Mouse (Mus musculus) heart, embryonic 11.5 days (tissue): ENCODE data around the gene Aktip. TPM values are rescaled to one million over a fixed set of nuclear protein-coding genes. Genes with fewer than 3 reads are reported as not detected.

Experiments
- ATAC-seq: fragments of 200-750 bp; cut with Nextera tagmentation; replicated peaks from 2 replicates; pipeline ENCODE4 v1.8.0; 2017; ENCODE audit warnings: moderate library complexity; ENCODE audit not compliant: insufficient number of reproducible peaks, low FRiP score, low TSS enrichment
- H3K27ac ChIP-seq: fragments of 300-500 bp; sonication (generic); 2 replicates; pipeline ENCODE4 v1.5.1; 2014; ENCODE audit warnings: mild to moderate bottlenecking, low read depth, low read length
- H3K27me3 ChIP-seq: fragments of 300-500 bp; sonication (generic); 2 replicates; pipeline ENCODE4 v1.6.1; 2014; ENCODE audit warnings: mild to moderate bottlenecking, low read length, mixed read lengths; ENCODE audit not compliant: control insufficient read depth, insufficient read depth
- H3K36me3 ChIP-seq: fragments of 300-500 bp; sonication (generic); 2 replicates; pipeline ENCODE4 v1.6.1; 2014; ENCODE audit warnings: mild to moderate bottlenecking, low read length, moderate library complexity, mixed read lengths; ENCODE audit not compliant: control insufficient read depth, insufficient read depth
- H3K4me1 ChIP-seq: fragments of 300-500 bp; sonication (generic); 2 replicates; pipeline ENCODE4 v1.6.1; 2014; ENCODE audit warnings: low read length; ENCODE audit not compliant: control insufficient read depth, insufficient read depth
- H3K4me2 ChIP-seq: fragments of 300-500 bp; sonication (generic); 2 replicates; pipeline ENCODE4 v1.6.1; 2014; ENCODE audit warnings: mild to moderate bottlenecking, moderate library complexity
- H3K4me3 ChIP-seq: fragments of 300-500 bp; sonication (generic); 2 replicates; pipeline ENCODE4 v1.5.1; 2014; ENCODE audit warnings: low read depth, low read length
- H3K9ac ChIP-seq: fragments of 300-500 bp; sonication (generic); 2 replicates; pipeline ENCODE4 v1.6.1; 2014; ENCODE audit warnings: mild to moderate bottlenecking, low read depth, low read length, moderate library complexity
- H3K9me3 ChIP-seq: fragments of 300-500 bp; sonication (generic); replicated peaks from 2 replicates; pipeline ENCODE4 v1.6.1; 2016; ENCODE audit warnings: low read length; ENCODE audit not compliant: control insufficient read depth
- WGBS: fragments of 180-500 bp; shearing (Covaris S2); extraction: QIAGEN DNeasy Blood & Tissue Kit; methylation state at CpG from one replicate; pipeline ENCODE4 v1.1.7; 2014; ENCODE audit not compliant: insufficient replicate concordance; 5-methylcytosine and 5-hydroxymethylcytosine counted together
- polyA plus RNA-seq: library from polyadenylated mRNA; unstranded; fragments of >200 nt; fragmentation: Nextera tagmentation; extraction: Ambion mirVana; gene quantifications from 2 replicates; pipeline ENCODE4 v1.2.1, GENCODE M21; 2014

The Aktip gene
- polyA plus RNA-seq, 1 experiment from 2014 or later = 42.7 TPM

DNA sequence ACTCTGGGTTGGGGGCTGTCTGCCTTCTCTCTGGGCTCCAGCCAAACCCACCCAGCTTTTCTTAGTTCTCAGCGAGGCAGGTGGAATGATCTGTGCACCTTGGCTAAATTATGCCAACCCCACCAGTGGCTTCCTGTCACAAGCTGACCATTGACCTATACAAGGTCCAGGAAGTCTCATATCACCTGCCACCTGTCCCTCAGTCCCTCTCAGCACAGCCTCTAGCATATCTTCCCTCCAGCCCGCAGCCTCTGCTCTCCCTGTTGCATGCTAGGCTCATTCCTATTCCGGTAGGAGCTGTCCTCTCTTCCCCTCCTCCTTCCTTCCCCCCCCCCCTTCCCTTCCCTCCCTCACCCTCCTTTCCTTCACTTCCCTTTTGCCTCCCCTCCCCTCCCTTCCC lies 50.5 kb downstream of the Aktip start:
- no peak for ATAC-seq
- H3K4me3 ChIP-seq = no peak overlapping the region
- WGBS = 44% methylated on average over 3 of the region's 3 CpGs

DNA sequence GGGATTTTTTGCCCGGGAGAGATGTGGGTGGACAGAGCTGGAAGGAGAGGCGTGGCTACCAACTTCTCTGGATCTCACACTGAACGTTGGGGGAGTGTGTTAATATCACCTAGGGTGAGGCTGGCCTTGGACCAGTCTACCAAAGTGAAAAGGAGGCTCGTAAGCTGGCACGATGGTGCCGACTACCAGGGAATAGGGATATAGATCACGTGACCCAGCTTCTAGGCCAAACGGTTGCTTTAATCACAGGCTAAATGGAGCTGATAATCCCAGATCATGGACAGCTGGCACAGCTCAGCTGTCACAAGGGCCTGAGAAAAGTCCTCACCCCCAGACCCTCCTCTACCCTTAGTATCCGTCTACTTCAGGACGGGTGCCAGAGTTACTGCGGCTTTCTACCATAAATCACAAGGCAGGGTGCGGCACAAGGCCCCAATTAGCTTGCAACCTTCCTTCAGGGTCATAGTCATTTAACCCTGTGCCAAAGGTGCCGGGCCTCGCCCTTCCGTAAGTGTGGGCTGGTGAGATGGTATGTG lies 51.1 kb downstream of the Aktip start:
- no peak overlapping the region for H3K9ac ChIP-seq
- H3K9me3 ChIP-seq = no peaks in the 10 kb centered on the region
- H3K4me2 ChIP-seq = no peak overlapping the region
- no peak for ATAC-seq
- no peaks in the 10 kb centered on the region for H3K36me3 ChIP-seq
- 71% methylated on average over 15 of the region's 15 CpGs for WGBS
- H3K4me1 ChIP-seq = no peaks in the 10 kb centered on the region
- no peaks in the 10 kb centered on the region for H3K27me3 ChIP-seq
- H3K27ac ChIP-seq = no peak overlapping the region
- H3K4me3 ChIP-seq = no peak overlapping the region

More for the DNA sequence above, 50.5 kb downstream of the Aktip start:
- no peaks in the 10 kb centered on the region for H3K9me3 ChIP-seq
- no peaks in the 10 kb centered on the region for H3K4me1 ChIP-seq
- no peaks in the 10 kb centered on the region for H3K36me3 ChIP-seq
- no peak overlapping the region for H3K9ac ChIP-seq
- no peaks in the 10 kb centered on the region for H3K27me3 ChIP-seq
- no peak overlapping the region for H3K27ac ChIP-seq
- H3K4me2 ChIP-seq = no peak overlapping the region

- Histone ChIP-seq H3K4me2 (peak overlapping the region; percentile 49), H3K4me1 (no peaks in the 10 kb centered on the region), H3K9ac (no peak overlapping the region), H3K27ac (no peak overlapping the region), H3K36me3 (no peaks in the 10 kb centered on the region), H3K9me3 (no peaks in the 10 kb centered on the region), H3K4me3 (no peak overlapping the region; the same call in 1 of the 2 replicates), H3K27me3 (no peaks in the 10 kb centered on the region)
- WGBS = 11% methylated on average over 6 of the region's 6 CpGs
- no peak for ATAC-seq
These were observed 52.1 kb downstream of the Aktip start for GRCm38 (mm10) chr8:91147715-91148114.

DNA sequence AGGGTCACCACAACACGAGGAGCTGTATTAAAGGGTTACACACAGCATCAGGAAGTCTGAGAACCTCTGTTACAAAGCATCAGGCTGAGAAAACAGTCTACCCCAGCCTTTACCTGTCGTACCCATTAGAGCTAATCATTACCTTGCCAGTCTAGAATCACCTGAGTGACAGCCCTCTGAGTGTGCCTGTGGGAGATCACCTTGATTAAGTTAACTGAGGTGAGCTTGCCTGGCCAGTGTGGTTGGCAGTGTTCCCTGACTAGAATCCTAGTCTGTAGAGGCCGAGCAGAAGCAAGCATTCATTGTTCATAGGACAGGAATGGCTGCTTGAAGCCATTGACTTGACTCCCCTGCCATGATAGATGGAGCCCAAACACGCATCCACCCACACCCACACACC lies 58.9 kb downstream of the Aktip start:
- Histone ChIP-seq H3K9me3 (0 out of 2 replicates have a peak, but pooled peaks cover 3% of the 10 kb centered on the region), H3K4me3 (no peak overlapping the region), H3K4me2 (no peak overlapping the region), H3K36me3 (no peaks in the 10 kb centered on the region), H3K4me1 (no peaks in the 10 kb centered on the region), H3K9ac (no peak overlapping the region), H3K27ac (no peak overlapping the region), H3K27me3 (no peaks in the 10 kb centered on the region)
- ATAC-seq = no peak
- whole genome bisulfite sequencing = 80% methylated on average over 4 of the region's 4 CpGs

DNA sequence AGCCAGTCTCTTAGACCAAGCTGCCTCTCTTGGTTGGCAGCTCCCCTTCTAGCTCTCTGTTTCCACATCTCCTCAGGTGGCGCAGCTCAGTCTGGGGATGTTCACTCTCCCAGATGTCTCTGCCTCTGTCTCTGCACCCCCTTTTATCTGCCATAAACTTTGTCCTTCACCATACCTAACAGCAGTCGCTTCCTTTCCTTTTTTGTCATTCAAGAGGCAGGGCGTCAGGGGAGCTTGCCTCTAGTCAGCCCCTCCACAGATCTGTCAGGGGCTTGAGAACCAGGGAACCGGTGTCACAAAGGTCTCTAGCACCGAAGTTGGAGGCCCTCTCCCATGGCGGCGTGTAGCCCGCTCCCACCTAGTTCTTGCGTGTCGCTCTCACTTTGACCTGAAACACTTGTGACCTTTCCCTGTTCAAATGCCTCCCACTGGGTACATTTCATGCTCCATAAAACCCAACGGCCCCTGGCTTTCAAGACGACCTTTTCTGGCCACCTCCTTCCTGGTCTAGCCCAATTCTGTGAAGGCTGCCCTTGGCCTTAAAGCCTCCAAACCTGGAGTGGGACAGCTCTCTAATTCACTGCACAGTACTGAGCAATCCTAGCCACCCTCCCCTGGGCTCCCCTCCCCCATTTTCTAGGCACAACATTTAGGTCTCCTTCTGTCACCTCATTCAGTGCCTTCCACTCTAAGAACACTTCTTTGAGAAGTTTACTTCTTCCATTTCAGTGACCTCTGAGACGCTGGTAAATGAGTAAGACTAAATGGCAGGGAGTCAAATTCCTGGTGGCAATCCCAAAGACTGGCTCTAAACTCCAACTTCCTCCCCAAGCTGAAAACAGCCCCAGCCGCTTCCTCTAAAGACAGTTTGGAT lies 64.2 kb downstream of the Aktip start:
- Histone ChIP-seq H3K27ac (no peak overlapping the region), H3K4me3 (no peak overlapping the region), H3K27me3 (no peaks in the 10 kb centered on the region), H3K4me1 (peaks cover 6% of the 10 kb centered on the region), H3K9ac (no peak overlapping the region), H3K4me2 (no peak overlapping the region), H3K9me3 (no peaks in the 10 kb centered on the region), H3K36me3 (no peaks in the 10 kb centered on the region)
- ATAC-seq = no peak
- WGBS = 74% methylated on average over 14 of the region's 14 CpGs

- H3K4me3 ChIP-seq = peak overlapping the region; percentile 20; the same call in 1 of the 2 replicates
- H3K4me2 ChIP-seq = peak overlapping the region; percentile 46
- no peak overlapping the region for H3K27ac ChIP-seq
- H3K9ac ChIP-seq = no peak overlapping the region
- no peaks in the 10 kb centered on the region for H3K9me3 ChIP-seq
- H3K4me1 ChIP-seq = peaks cover 6% of the 10 kb centered on the region
- WGBS = 65% methylated on average over 12 of the region's 12 CpGs
- H3K36me3 ChIP-seq = no peaks in the 10 kb centered on the region
- H3K27me3 ChIP-seq = no peaks in the 10 kb centered on the region
- no peak for ATAC-seq
These were observed 65.1 kb downstream of the Aktip start for GRCm38 (mm10) chr8:91134659-91135058.

GRCm38 (mm10) chr8:91134070-91134475 lies 65.7 kb downstream of the Aktip start:
- ATAC-seq = no peak; the same call in 1 of the 2 replicates
- H3K4me1 ChIP-seq = peaks cover 6% of the 10 kb centered on the region
- H3K9me3 ChIP-seq = no peaks in the 10 kb centered on the region
- peak overlapping the region; percentile 79 for H3K4me3 ChIP-seq
- no peak overlapping the region for H3K27ac ChIP-seq
- peak overlapping the region; percentile 46 for H3K4me2 ChIP-seq
- under 1% methylated on average over 24 of the region's 24 CpGs for WGBS
- H3K27me3 ChIP-seq = no peaks in the 10 kb centered on the region
- H3K36me3 ChIP-seq = 0 out of 2 replicates have a peak, but pooled peaks cover 3% of the 10 kb centered on the region
- no peak overlapping the region for H3K9ac ChIP-seq

DNA sequence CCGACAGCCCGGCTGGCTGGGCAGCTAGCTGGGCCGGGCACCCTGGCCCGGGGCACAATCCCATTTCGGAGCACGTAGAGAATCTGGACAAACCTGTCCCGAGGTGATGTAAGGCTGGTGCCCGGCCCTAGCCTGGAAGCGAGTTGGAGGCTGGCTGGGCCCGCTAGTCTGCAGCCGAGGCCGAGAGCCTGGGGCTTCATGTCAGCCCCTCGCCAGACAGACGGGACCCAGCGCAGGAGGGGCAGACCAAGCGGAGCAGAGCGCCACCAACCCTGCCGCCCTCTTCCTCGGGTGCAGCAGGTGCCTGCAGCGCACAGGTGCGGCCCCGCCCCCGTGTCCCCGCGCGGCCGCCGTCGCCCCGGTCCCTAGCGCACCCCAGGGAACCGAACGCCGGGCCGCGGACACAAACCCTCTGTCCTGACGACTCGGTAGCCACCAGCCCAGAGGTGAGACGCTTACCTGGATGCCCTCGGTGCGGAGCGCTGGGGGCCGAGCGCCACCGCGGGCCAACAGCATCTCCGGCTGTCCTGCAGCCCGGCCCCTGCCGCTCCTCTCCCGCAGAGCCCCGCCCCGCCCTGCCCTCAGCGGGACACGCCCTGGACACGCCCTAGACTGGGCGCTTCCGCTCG lies 66.2 kb downstream of the Aktip start:
- Histone ChIP-seq H3K4me2 (peak overlapping the region; percentile 94), H3K9me3 (no peaks in the 10 kb centered on the region), H3K27me3 (no peaks in the 10 kb centered on the region), H3K27ac (no peak overlapping the region), H3K4me1 (peaks cover 6% of the 10 kb centered on the region), H3K4me3 (peak overlapping the region; percentile 79), H3K9ac (peak overlapping the region; percentile 75), H3K36me3 (0 out of 2 replicates have a peak, but pooled peaks cover 3% of the 10 kb centered on the region)
- ATAC-seq = peak; percentile 99
- WGBS = under 1% methylated on average over 50 of the region's 58 CpGs
